Mouse (Mus musculus) gastrocnemius, adult 8-10 months (tissue): ENCODE measurements around the gene Rapgef3. TPM values are rescaled to one million over a fixed set of nuclear protein-coding genes. Genes with fewer than 3 reads are reported as not detected.
A peak's percentile ranks its signal among the peaks of the same experiment; 100 is the strongest.

Source experiments
- DNase-seq, 2 experiments: peaks; one replicate each; pipeline ENCODE4 v3.0.0; 2022; ENCODE audit warnings: low spot score in 2 of 2
- total RNA-seq, 4 experiments: library from RNA; stranded (reverse); gene quantifications; 2 replicates each; pipeline ENCODE4 v1.2.4; 2022

The Rapgef3 gene
- 1 to 10 TPM; 5.1 to 6.3 (median 5.5) TPM for total RNA-seq

- peak; percentile 69 to 73 for DNase-seq
Measured at GRCm38 (mm10) chr15:97767280-97768186, at the start of gene Rapgef3. Gene Rapgef3 (minus strand): TSS chr15:97767972.

GRCm38 (mm10) chr15:97816199-97816994, 48.6 kb upstream of the Rapgef3 start:
- DNase-seq, result no peak

- DNase-seq, result no peak
Measured at GRCm38 (mm10) chr15:97815254-97815653, 47.5 kb upstream of the Rapgef3 start.

- no peak for DNase-seq
Measured at GRCm38 (mm10) chr15:97814703-97815102, 46.9 kb upstream of the Rapgef3 start.

- peak in 1 of 2 experiments; percentile 55 for DNase-seq
Measured at GRCm38 (mm10) chr15:97813452-97814204, 45.9 kb upstream of the Rapgef3 start.

GRCm38 (mm10) chr15:97812875-97813274, 45.1 kb upstream of the Rapgef3 start:
- DNase-seq, result no peak

GRCm38 (mm10) chr15:97812126-97812525, 44.4 kb upstream of the Rapgef3 start:
- peak; percentile 79 to 93 for DNase-seq

- DNase-seq, result no peak
Measured at GRCm38 (mm10) chr15:97811307-97811706, 43.5 kb upstream of the Rapgef3 start.

- DNase-seq, result no peak
Measured at GRCm38 (mm10) chr15:97810399-97810798, 42.6 kb upstream of the Rapgef3 start.

- no peak for DNase-seq
Measured at GRCm38 (mm10) chr15:97809942-97810341, 42.2 kb upstream of the Rapgef3 start.

- DNase-seq, result no peak
Measured at GRCm38 (mm10) chr15:97809206-97809605, 41.4 kb upstream of the Rapgef3 start.

- no peak for DNase-seq
Measured at GRCm38 (mm10) chr15:97808532-97808931, 40.8 kb upstream of the Rapgef3 start.

- DNase-seq, result no peak
Measured at GRCm38 (mm10) chr15:97807867-97808266, 40.1 kb upstream of the Rapgef3 start.

GRCm38 (mm10) chr15:97802575-97802974, 34.8 kb upstream of the Rapgef3 start:
- DNase-seq, result no peak

GRCm38 (mm10) chr15:97801811-97802210, 34.0 kb upstream of the Rapgef3 start:
- DNase-seq, result no peak

GRCm38 (mm10) chr15:97800853-97801252, 33.1 kb upstream of the Rapgef3 start:
- no peak for DNase-seq

GRCm38 (mm10) chr15:97799446-97799845, 31.7 kb upstream of the Rapgef3 start:
- DNase-seq, result no peak

- no peak for DNase-seq
Measured at GRCm38 (mm10) chr15:97798134-97798533, 30.4 kb upstream of the Rapgef3 start.

- no peak for DNase-seq
Measured at GRCm38 (mm10) chr15:97796674-97797310, 29.0 kb upstream of the Rapgef3 start.

- no peak for DNase-seq
Measured at GRCm38 (mm10) chr15:97795559-97796235, 27.9 kb upstream of the Rapgef3 start.
